Mouse (Mus musculus): ENCODE results near the gene Ankrd12. TPM values are rescaled to one million over a fixed set of nuclear protein-coding genes. Genes with fewer than 3 reads are reported as not detected.
"Not testable (repeated sequence)": the region's sequence is repeated elsewhere in the genome, so short reads cannot be mapped to it uniquely, and the experiment has no call there.

Gene Ankrd12
- polyA plus RNA-seq, 1 experiment from 2014 or later = 118 TPM

DNA sequence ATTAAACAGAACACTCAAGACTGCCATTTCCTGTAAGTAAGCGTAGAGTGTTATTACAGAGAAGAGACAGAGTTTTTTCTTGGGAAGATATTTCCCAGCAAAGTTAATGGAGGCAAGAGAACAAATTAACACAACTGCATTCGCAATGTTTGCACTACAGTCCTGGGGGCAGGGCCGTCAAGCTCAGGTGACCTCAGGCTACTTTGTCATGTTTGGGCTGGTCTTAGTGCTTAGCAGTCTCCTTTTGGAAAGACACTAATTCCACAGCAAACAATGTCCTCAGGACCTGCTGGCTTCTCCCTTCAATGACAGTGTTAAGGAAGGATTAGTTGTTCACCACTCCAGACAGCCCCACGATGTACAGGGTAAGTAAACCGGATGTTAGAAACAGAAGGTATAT is 35.9 kb downstream of the Ankrd12 start:
- no peak overlapping the region for H3K9ac ChIP-seq (replicated peaks)
- no peak overlapping the region for H3K4me3 ChIP-seq (replicated peaks)
- H3K27ac ChIP-seq = no peak overlapping the region
- H3K9me3 ChIP-seq = no peaks in the 10 kb centered on the region
- peaks cover 26% of the 10 kb centered on the region for H3K36me3 ChIP-seq
- no peaks in the 10 kb centered on the region for H3K27me3 ChIP-seq
- ATAC-seq = no peak
- WGBS = 83% methylated on average over 5 of the region's 5 CpGs
- H3K4me2 ChIP-seq (replicated peaks) = no peak overlapping the region
- no peaks in the 10 kb centered on the region for H3K4me1 ChIP-seq (replicated peaks)

DNA sequence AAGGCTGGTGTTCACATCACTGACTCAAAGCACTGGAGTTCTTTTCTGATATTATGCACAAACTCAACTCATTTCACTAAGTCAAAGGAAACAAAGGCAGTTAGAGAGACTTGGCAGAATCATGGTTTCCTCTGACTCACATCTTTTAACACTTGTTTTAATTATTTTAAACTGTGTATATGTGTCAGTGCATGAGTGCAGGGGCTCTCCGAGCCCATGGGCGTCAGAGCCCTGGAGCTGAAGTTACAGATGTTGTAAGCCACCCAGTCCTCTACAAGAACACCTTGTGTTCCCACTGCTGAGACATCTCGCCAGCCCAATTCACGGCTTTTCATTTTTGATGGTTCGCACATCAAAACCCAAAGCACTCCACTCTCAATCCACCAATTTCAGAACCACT is 43.6 kb downstream of the Ankrd12 start:
- ATAC-seq = no peak
- H3K9ac ChIP-seq (replicated peaks) = no peak overlapping the region
- H3K27me3 ChIP-seq = no peaks in the 10 kb centered on the region
- 94% methylated on average over 5 of the region's 5 CpGs for WGBS
- H3K36me3 ChIP-seq = peaks cover 25% of the 10 kb centered on the region
- no peaks in the 10 kb centered on the region for H3K9me3 ChIP-seq
- H3K4me1 ChIP-seq (replicated peaks) = no peaks in the 10 kb centered on the region
- H3K27ac ChIP-seq = no peak overlapping the region
- H3K4me2 ChIP-seq (replicated peaks) = no peak overlapping the region
- no peak overlapping the region for H3K4me3 ChIP-seq (replicated peaks)

DNA sequence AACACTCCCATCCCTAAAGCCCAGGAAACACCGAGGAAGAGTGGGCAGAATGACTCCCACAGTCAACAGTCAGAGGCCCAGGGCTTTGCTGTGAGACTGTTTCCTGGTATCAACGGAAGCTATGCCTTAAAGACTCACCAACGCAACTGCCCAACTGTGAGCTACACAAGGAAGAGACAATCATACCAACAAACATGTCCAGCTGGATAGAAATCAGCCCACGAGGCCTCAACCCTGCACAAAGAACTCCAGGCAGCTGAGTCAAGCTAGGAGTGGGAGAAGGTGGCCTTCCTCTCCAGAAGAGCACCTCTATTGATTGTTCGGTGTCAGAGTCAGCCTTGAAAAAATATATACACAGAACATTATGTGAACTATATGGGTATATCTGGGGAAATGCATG is 44.9 kb downstream of the Ankrd12 start:
- H3K4me1 ChIP-seq (replicated peaks) = no peaks in the 10 kb centered on the region
- H3K4me2 ChIP-seq (replicated peaks) = no peak overlapping the region
- H3K4me3 ChIP-seq (replicated peaks) = no peak overlapping the region
- H3K36me3 ChIP-seq = peaks cover 30% of the 10 kb centered on the region
- no peak overlapping the region for H3K27ac ChIP-seq
- no peak overlapping the region for H3K9ac ChIP-seq (replicated peaks)
- no peaks in the 10 kb centered on the region for H3K9me3 ChIP-seq
- WGBS = 92% methylated on average over 5 of the region's 5 CpGs
- H3K27me3 ChIP-seq = no peaks in the 10 kb centered on the region
- no peak for ATAC-seq

DNA sequence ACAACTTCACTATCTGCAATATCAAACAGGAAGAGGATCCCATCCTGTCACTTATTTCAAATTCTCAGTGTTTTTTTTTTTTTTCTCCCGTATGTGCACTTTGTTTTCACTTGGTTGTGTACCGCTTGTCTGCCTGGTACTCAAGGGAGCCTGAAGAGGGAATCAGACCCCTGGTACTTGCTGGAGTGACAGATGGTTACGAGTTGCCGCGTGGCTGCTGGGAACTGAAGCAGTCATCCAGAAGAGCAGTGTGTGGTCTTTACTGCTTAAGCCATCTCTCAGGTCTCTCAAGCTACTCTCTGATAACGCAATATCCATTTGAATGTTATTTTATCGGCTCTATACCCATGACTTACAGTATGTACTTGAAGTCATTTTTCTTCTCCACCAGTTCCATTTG is 52.7 kb downstream of the Ankrd12 start:
- Histone ChIP-seq H3K27ac (no peak overlapping the region), H3K36me3 (peaks cover 51% of the 10 kb centered on the region), H3K4me2 (replicated peaks) (no peak overlapping the region), H3K4me1 (replicated peaks) (no peaks in the 10 kb centered on the region), H3K4me3 (replicated peaks) (no peak overlapping the region), H3K9ac (replicated peaks) (no peak overlapping the region), H3K27me3 (no peaks in the 10 kb centered on the region), H3K9me3 (no peaks in the 10 kb centered on the region)
- ATAC-seq = no peak
- WGBS = 94% methylated on average over 7 of the region's 7 CpGs

DNA sequence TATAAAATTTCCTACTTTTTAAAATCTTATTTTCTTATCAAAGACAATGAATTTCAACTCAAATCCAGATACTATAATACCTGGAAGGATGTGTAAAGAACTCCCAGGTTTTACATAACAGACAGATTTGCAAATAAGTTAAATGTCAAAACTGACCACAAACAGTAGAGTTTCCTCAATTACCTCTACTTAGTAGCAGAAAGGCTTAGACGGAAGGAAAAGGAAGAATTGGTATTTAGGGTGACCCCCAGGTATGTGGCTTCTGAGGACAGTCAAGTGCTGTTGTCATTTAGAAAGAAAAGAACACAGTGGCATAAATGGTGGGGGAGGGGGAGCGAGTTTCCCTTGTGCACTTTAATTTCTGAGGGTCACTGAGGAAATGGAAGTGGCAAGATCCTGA is 65.1 kb downstream of the Ankrd12 start:
- Histone ChIP-seq H3K9ac (replicated peaks) (no peak overlapping the region), H3K27ac (no peak overlapping the region), H3K27me3 (no peaks in the 10 kb centered on the region), H3K4me3 (replicated peaks) (no peak overlapping the region), H3K9me3 (no peaks in the 10 kb centered on the region), H3K4me1 (replicated peaks) (no peaks in the 10 kb centered on the region), H3K36me3 (peaks cover 16% of the 10 kb centered on the region), H3K4me2 (replicated peaks) (no peak overlapping the region)
- no peak for ATAC-seq
- WGBS = 75% methylated on average over 2 of the region's 2 CpGs

DNA sequence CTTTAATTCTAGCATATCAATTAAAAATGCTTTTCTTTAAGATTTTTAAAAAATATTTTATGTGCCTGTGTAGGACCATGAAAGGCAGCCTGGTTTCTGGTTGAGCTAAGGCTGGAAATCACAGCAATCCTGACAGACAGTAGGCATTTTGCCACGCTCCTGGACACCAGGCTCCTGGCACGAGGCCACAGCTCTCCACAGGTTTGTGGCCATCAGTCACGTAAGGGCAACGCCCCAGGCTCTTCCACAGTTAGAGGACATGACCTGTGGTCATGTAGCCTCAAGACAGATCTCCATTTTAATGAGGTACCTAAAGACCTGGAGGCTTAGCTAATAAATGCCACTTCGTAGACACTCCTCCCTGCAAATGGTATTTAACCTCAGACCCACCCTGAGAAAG is 69.0 kb downstream of the Ankrd12 start:
- H3K4me1 ChIP-seq (replicated peaks) = no peaks in the 10 kb centered on the region
- WGBS = 78% methylated on average over 5 of the region's 5 CpGs
- no peaks in the 10 kb centered on the region for H3K9me3 ChIP-seq
- H3K27me3 ChIP-seq = no peaks in the 10 kb centered on the region
- H3K36me3 ChIP-seq = peaks cover 16% of the 10 kb centered on the region
- H3K4me2 ChIP-seq (replicated peaks) = no peak overlapping the region
- no peak overlapping the region for H3K4me3 ChIP-seq (replicated peaks)
- H3K9ac ChIP-seq (replicated peaks) = no peak overlapping the region
- no peak for ATAC-seq
- no peak overlapping the region for H3K27ac ChIP-seq

DNA sequence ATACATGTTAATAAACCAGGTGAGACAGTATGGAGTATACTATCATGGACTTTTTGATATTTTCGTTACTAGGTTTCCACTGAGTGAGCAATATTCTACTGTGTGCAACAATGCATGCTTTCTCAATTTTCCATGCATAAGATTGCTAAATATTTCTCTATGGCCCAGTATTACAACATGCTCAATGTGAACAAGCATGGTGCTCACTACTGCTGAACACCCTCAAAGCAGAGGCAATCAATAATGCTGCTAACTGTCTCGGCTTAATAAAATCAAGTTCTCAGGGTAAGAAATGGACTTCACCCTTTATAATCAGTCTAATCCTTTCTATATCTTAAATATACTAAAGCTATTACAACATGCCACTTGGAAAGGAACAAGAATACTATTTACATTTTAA is 69.4 kb downstream of the Ankrd12 start:
- 90% methylated on average over 2 of the region's 2 CpGs for WGBS
- Histone ChIP-seq H3K4me2 (replicated peaks) (no peak overlapping the region), H3K27ac (no peak overlapping the region), H3K9ac (replicated peaks) (no peak overlapping the region), H3K4me1 (replicated peaks) (no peaks in the 10 kb centered on the region), H3K9me3 (no peaks in the 10 kb centered on the region), H3K4me3 (replicated peaks) (no peak overlapping the region), H3K27me3 (no peaks in the 10 kb centered on the region), H3K36me3 (peaks cover 16% of the 10 kb centered on the region)
- no peak for ATAC-seq

DNA sequence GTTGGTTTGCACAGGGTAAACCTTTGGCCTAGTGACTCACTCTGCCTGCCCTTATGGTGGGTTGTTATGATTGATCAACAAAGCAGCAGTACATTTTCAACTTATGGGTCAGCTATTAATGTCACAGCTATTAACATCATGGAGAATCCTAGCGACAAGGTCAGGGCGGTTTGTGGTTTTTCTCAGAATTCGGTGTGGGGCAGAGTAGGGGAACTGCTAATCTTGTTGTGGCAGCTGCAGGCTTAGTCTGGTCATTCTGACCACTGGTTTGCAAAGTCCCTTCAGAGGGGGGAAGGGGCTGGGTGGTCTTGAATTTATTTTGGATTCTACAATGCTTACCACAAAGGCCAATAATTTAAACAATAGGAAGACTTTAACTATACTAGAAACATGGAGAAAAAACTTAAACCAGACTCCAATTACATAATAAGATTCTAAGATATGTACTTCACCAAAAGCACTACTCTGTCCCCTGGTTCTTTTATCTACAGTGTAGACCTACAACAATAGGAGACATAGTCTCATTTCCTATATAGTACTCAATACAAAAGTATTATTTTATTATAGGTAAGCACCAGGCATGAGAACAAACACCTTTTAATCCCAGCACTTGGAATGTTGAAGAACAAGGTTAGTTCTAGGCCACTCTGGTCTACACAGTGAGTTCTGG is 88.6 kb downstream of the Ankrd12 start:
- Histone ChIP-seq H3K36me3 (peaks cover 27% of the 10 kb centered on the region), H3K9ac (replicated peaks) (no peak overlapping the region), H3K9me3 (no peaks in the 10 kb centered on the region), H3K4me3 (replicated peaks) (no peak overlapping the region), H3K27ac (no peak overlapping the region), H3K4me2 (replicated peaks) (no peak overlapping the region), H3K27me3 (no peaks in the 10 kb centered on the region), H3K4me1 (replicated peaks) (no peaks in the 10 kb centered on the region)
- 87% methylated on average over 3 of the region's 3 CpGs for WGBS
- ATAC-seq = no peak

DNA sequence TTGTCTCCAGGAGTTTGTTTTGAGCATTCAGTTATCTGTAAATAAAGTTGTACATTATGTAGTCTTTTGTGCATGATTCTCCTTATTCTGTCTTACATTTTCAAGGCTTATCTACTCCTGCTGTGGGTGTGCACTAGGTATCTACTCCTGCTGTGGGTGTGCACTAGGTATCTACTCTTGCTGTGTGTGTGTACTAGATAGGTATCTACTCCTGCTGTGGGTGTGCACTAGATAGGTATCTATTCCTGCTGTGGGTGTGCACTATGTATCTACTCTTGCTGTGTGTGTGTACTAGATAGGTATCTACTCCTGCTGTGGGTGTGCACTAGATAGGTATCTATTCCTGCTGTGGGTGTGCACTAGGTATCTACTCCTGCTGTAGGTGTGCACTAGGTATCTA is 100.2 kb downstream of the Ankrd12 start:
- H3K4me2 ChIP-seq (replicated peaks); H3K4me3 ChIP-seq (replicated peaks); H3K9me3 ChIP-seq; H3K27me3 ChIP-seq; H3K27ac ChIP-seq; ATAC-seq; H3K4me1 ChIP-seq (replicated peaks); H3K9ac ChIP-seq (replicated peaks): not testable (repeated sequence)
- H3K36me3 ChIP-seq = peaks cover 51% of the 10 kb centered on the region

DNA sequence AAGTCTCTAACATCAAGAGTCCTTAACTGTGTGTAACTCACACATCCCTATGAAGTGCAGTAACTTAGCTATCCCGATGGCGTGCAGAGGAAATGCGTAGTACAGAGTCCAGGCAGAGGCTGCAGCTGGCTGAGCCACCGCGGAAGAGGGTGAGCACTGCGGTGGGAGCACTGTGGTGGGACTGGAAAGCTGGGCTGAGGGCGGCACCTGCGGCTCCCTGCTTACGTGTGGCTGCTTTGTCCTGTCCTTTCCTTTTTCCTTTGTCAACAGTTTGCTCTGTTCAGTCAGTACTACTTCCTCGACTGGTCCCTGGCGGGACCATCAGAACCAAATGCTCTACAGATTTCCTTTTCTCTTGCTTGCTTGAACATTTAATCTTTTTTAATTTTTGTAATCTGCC is 109.1 kb downstream of the Ankrd12 start:
- Histone ChIP-seq H3K27me3 (no peaks in the 10 kb centered on the region), H3K9me3 (no peaks in the 10 kb centered on the region), H3K4me1 (replicated peaks) (no peaks in the 10 kb centered on the region), H3K4me2 (replicated peaks) (no peak overlapping the region), H3K27ac (no peak overlapping the region), H3K9ac (replicated peaks) (no peak overlapping the region), H3K4me3 (replicated peaks) (no peak overlapping the region), H3K36me3 (peaks cover 23% of the 10 kb centered on the region)
- no peak for ATAC-seq
- WGBS = 65% methylated on average over 11 of the region's 11 CpGs

DNA sequence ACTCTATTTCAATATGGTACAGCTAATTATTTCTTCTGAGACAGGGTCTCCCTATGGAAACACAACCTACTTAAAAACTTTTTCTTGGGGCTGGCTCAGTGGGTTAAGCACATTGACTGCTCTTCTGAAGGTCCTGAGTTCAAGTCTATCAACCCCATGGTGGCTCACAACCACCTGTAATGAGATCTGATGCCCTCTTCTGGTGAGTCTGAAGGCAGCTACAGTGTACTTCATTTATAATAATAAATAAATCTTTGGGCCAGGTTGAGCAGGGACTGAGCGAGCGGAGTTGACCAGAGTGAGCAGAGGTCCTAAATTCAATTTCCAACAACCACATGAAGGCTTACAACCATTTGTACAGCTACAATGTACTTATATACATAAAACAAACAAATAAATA is 114.6 kb downstream of the Ankrd12 start:
- WGBS = 89% methylated on average over 2 of the region's 2 CpGs
- Histone ChIP-seq H3K27me3 (no peaks in the 10 kb centered on the region), H3K4me1 (replicated peaks) (no peaks in the 10 kb centered on the region), H3K36me3 (peaks cover 5% of the 10 kb centered on the region; the same call in 1 of the 2 replicates), H3K4me2 (replicated peaks) (no peak overlapping the region), H3K9me3 (no peaks in the 10 kb centered on the region), H3K27ac (no peak overlapping the region), H3K9ac (replicated peaks) (no peak overlapping the region), H3K4me3 (replicated peaks) (no peak overlapping the region)
- ATAC-seq = no peak

DNA sequence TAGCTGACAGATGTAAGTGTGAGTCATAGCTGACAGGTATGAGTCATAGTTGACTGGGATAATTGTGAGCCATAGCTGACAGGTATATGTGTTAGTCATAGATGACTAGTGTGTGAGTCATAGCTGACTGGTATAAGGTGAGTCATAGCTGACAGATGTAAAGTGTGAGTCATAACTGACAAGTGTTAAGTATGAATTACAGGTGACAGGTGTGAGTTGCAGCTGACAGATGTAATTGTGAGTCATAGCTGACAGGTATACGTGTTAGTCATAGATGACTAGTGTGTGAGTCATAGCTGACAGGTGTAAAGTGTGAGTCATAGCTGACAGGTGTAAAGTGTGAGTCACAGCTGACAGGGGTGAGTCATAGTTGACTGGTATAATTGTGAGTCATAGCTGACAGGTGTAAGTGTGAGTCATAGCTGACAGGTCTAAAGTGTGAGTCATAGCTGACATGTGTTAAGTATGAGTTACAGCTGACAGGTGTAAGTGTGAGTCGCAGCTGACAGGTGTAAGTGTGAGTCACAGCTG is 115.2 kb downstream of the Ankrd12 start:
- no peak overlapping the region for H3K9ac ChIP-seq (replicated peaks)
- ATAC-seq = no peak
- H3K4me1 ChIP-seq (replicated peaks) = no peaks in the 10 kb centered on the region
- no peaks in the 10 kb centered on the region for H3K9me3 ChIP-seq
- no peak overlapping the region for H3K4me2 ChIP-seq (replicated peaks)
- 90% methylated on average over 2 of the region's 2 CpGs for WGBS
- no peak overlapping the region for H3K27ac ChIP-seq
- no peak overlapping the region for H3K4me3 ChIP-seq (replicated peaks)
- peaks cover 3% of the 10 kb centered on the region; the same call in 1 of the 2 replicates for H3K36me3 ChIP-seq
- H3K27me3 ChIP-seq = no peaks in the 10 kb centered on the region

DNA sequence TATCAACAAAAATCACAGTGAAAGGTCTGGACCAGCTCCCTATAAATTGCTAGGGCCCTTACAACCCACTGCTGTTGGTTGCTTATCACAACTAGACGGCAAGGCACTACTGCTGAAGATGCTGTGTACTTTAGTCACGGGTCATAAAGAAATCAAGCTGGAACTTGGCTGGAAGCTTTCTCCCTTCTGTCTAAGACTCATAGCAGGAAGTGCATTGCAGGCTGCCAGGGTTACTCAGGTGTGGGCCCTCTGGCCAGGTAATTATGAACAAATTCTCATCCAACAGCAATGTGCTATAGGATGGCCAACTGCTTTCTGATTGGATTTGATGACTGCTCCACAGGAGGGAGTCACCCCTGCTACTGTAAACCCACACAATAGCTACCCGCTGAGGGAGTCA is 117.9 kb downstream of the Ankrd12 start:
- H3K4me3 ChIP-seq (replicated peaks) = no peak overlapping the region
- no peaks in the 10 kb centered on the region for H3K36me3 ChIP-seq
- no peak overlapping the region for H3K27ac ChIP-seq
- H3K9ac ChIP-seq (replicated peaks) = no peak overlapping the region
- H3K4me2 ChIP-seq (replicated peaks) = no peak overlapping the region
- no peaks in the 10 kb centered on the region for H3K9me3 ChIP-seq
- WGBS = 86% methylated on average over 3 of the region's 3 CpGs
- H3K4me1 ChIP-seq (replicated peaks) = no peaks in the 10 kb centered on the region
- H3K27me3 ChIP-seq = no peaks in the 10 kb centered on the region
- ATAC-seq = no peak
